Mouse (Mus musculus): ENCODE measurements around the gene Ubl7.

GRCm38 (mm10) chr9:57943067-57943466 lies 32.3 kb downstream of the Ubl7 start:
- TF ChIP-seq CTCF (IDR thresholded peaks at IDR 0.05; ENCODE audit: extremely low read depth, insufficient read length, insufficient replicate concordance, low read depth, low read length) (no peak), POLR2A (IDR thresholded peaks at IDR 0.05; ENCODE audit: low read depth, low read length) (peak; percentile 4; the same call in 1 of the 2 replicates)

Data from small intestine, adult 2 months (tissue).